Mouse (Mus musculus) liver, embryonic 15.5 days (tissue): ENCODE measurements around the gene Gmds. TPM values are rescaled to one million over a fixed set of nuclear protein-coding genes. Genes with fewer than 3 reads are reported as not detected.

ENCODE experiments used
- ATAC-seq: fragments of 200-750 bp; cut with Nextera tagmentation; 2 replicates; pipeline ENCODE4 v1.8.0; 2017; ENCODE audit warnings: moderate number of reproducible peaks, mild to moderate bottlenecking, moderate library complexity; ENCODE audit not compliant: insufficient read depth
- H3K27ac ChIP-seq: fragments of 300-500 bp; sonication (generic); replicated peaks from 2 replicates; pipeline ENCODE4 v1.5.1; 2015; ENCODE audit warnings: mild to moderate bottlenecking, inconsistent platforms
- H3K27me3 ChIP-seq: fragments of 300-500 bp; sonication (generic); 2 replicates; pipeline ENCODE4 v1.6.1; 2015; ENCODE audit warnings: mild to moderate bottlenecking, inconsistent platforms
- H3K36me3 ChIP-seq: fragments of 300-500 bp; sonication (generic); replicated peaks from 2 replicates; pipeline ENCODE4 v1.6.1; 2015; ENCODE audit warnings: moderate library complexity, mild to moderate bottlenecking, inconsistent platforms
- H3K4me1 ChIP-seq: fragments of 300-500 bp; sonication (generic); replicated peaks from 2 replicates; pipeline ENCODE4 v1.6.1; 2015; ENCODE audit warnings: inconsistent platforms
- H3K4me2 ChIP-seq: fragments of 300-500 bp; sonication (generic); 2 replicates; pipeline ENCODE4 v1.6.1; 2015; ENCODE audit warnings: moderate library complexity, mild to moderate bottlenecking, inconsistent platforms
- H3K4me3 ChIP-seq: fragments of 300-500 bp; sonication (generic); replicated peaks from 2 replicates; pipeline ENCODE4 v1.5.1; 2015; ENCODE audit warnings: mild to moderate bottlenecking, inconsistent platforms
- H3K9ac ChIP-seq: fragments of 300-500 bp; sonication (generic); 2 replicates; pipeline ENCODE4 v1.6.1; 2015; ENCODE audit warnings: moderate library complexity, mild to moderate bottlenecking, inconsistent platforms
- H3K9me3 ChIP-seq: fragments of 300-500 bp; sonication (generic); replicated peaks from 2 replicates; pipeline ENCODE4 v1.6.1; 2016; ENCODE audit warnings: inconsistent platforms
- WGBS: fragments of 180-500 bp; shearing (Covaris S2); methylation state at CpG from one replicate; pipeline ENCODE4 v1.1.7; 2015; ENCODE audit warnings: mixed read lengths; ENCODE audit not compliant: insufficient replicate concordance; 5-methylcytosine and 5-hydroxymethylcytosine counted together
- polyA plus RNA-seq: library from polyadenylated mRNA; unstranded; fragments of >200 nt; fragmentation: Nextera tagmentation; extraction: Ambion mirVana; gene quantifications from 2 replicates; pipeline ENCODE4 v1.2.1, GENCODE M21; 2015

Gene Gmds
- polyA plus RNA-seq, 1 experiment from 2014 or later, result 7.0 TPM

DNA sequence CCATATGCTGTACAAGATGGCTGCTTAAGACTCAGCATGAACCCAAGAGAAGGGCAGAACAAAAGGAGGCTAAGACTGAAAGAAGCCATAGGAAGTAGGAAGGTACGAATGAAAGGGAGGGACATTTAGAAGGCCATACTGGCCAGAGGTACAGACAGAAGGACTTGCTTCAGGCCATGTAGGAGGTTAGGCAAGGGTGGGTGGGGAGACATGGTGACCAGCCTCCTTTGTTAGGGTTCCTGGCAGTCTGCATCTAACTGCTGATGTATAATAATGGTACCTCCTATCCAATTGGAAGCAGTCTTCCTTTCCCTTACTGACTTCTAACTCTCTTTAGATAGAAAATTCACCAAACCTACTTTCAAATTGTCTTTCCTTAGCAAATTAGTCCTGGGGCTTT is 432.0 kb downstream of the Gmds start:
- no peaks in the 10 kb centered on the region for H3K9me3 ChIP-seq

DNA sequence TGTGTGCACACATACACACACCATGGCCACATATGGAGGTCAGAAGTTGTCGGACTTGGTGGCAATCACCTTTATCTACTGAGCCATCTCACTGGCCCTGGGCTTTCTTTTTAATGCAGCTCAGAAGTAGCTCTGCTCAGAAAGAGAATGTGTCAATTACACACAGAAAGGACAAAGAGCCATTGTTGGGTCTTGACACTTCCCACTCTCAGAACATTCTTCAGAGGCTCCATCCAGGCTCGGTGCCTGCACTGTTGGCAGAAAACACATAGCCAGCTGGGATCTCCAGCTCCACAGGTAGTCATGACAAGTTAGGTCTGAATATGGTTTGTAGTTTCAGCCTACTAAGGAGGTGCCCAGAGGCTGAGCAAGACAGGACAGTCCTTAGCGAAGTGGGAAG is 438.3 kb downstream of the Gmds start:
- Histone ChIP-seq H3K4me2 (no peak overlapping the region), H3K27ac (no peak overlapping the region), H3K4me1 (no peaks in the 10 kb centered on the region), H3K9me3 (no peaks in the 10 kb centered on the region), H3K36me3 (no peaks in the 10 kb centered on the region), H3K4me3 (no peak overlapping the region), H3K27me3 (no peaks in the 10 kb centered on the region), H3K9ac (no peak overlapping the region)
- ATAC-seq, result no peak
- WGBS, result 65% methylated on average over 3 of the region's 3 CpGs

More for the DNA sequence above, 432.0 kb downstream of the Gmds start:
- WGBS, result 61% methylated on average over 1 of the region's 1 CpGs
- H3K4me2 ChIP-seq, result no peak overlapping the region
- H3K36me3 ChIP-seq, result no peaks in the 10 kb centered on the region
- H3K27me3 ChIP-seq, result no peaks in the 10 kb centered on the region
- no peak overlapping the region for H3K4me3 ChIP-seq
- no peak overlapping the region for H3K9ac ChIP-seq
- H3K4me1 ChIP-seq, result no peaks in the 10 kb centered on the region
- no peak for ATAC-seq
- no peak overlapping the region for H3K27ac ChIP-seq

DNA sequence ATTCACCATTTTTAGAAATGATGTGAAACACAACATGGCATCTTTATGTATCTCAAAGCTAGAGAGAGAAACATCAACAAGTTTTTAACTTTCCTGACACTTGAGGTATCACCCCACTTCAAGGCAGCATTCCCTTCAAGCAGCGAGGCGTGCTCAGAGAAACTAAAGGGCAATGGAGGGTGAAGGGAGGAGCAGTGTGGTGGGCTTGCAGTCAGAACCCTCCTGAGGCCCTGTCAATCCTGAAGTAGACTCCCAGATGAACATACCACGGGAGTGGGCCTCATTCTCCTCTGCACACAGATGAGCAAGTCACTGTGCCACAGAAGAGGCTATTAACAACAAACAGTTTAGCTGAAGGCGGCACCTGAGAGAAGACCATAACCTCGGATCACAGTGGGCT is 439.1 kb downstream of the Gmds start:
- Histone ChIP-seq H3K27ac (no peak overlapping the region), H3K4me1 (no peaks in the 10 kb centered on the region), H3K9me3 (no peaks in the 10 kb centered on the region), H3K36me3 (no peaks in the 10 kb centered on the region), H3K9ac (no peak overlapping the region), H3K27me3 (no peaks in the 10 kb centered on the region), H3K4me3 (no peak overlapping the region), H3K4me2 (no peak overlapping the region)
- ATAC-seq, result no peak
- 60% methylated on average over 5 of the region's 5 CpGs for WGBS

DNA sequence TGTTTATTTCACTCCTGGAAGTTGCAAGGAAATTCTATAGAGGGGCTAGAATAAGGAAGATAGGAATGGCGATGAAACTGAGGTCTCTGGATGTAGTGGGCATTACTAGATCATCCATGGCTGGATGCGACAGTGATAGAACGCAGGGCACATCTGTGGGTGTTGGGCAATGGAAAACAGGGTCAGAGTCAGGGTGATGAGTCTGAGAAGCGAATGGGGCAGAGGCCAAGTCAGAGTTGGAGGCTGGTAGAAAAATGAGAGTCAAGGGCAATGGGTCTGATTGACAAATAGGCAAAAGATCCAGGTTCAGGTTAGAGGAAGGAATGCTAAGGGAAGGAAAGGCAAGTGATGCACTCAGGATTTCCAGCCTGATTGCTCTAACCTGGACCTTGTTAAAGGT is 441.0 kb downstream of the Gmds start:
- no peaks in the 10 kb centered on the region for H3K27me3 ChIP-seq
- no peaks in the 10 kb centered on the region for H3K4me1 ChIP-seq
- no peak overlapping the region for H3K9ac ChIP-seq
- no peaks in the 10 kb centered on the region for H3K9me3 ChIP-seq
- no peak overlapping the region for H3K4me3 ChIP-seq
- no peak overlapping the region for H3K27ac ChIP-seq
- 66% methylated on average over 4 of the region's 4 CpGs for WGBS
- no peak overlapping the region for H3K4me2 ChIP-seq
- no peaks in the 10 kb centered on the region for H3K36me3 ChIP-seq
- no peak for ATAC-seq

DNA sequence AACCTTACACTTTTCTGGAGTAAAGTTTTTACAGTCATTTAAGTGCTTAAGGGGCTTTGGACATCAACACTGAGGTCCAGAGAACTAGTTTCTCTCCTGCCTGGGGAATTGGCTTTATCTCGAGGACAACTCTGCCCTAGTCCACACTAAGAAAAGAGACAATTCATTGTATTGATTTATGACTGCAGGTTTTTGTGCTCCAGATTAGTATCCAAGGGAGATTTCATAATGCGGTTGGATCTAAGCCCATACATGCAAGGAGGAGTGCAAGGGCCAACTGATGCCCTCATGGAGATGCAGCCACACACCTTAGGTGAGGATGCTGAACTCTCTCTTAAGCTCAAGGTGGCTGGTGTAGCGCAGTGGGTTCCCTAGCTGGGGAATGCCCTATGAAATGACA is 444.0 kb downstream of the Gmds start:
- no peaks in the 10 kb centered on the region for H3K36me3 ChIP-seq
- no peaks in the 10 kb centered on the region for H3K27me3 ChIP-seq
- no peak for ATAC-seq
- no peak overlapping the region for H3K9ac ChIP-seq
- WGBS, result 59% methylated on average over 3 of the region's 3 CpGs
- H3K4me3 ChIP-seq, result no peak overlapping the region
- no peak overlapping the region for H3K4me2 ChIP-seq
- H3K9me3 ChIP-seq, result no peaks in the 10 kb centered on the region
- no peak overlapping the region for H3K27ac ChIP-seq
- no peaks in the 10 kb centered on the region for H3K4me1 ChIP-seq

DNA sequence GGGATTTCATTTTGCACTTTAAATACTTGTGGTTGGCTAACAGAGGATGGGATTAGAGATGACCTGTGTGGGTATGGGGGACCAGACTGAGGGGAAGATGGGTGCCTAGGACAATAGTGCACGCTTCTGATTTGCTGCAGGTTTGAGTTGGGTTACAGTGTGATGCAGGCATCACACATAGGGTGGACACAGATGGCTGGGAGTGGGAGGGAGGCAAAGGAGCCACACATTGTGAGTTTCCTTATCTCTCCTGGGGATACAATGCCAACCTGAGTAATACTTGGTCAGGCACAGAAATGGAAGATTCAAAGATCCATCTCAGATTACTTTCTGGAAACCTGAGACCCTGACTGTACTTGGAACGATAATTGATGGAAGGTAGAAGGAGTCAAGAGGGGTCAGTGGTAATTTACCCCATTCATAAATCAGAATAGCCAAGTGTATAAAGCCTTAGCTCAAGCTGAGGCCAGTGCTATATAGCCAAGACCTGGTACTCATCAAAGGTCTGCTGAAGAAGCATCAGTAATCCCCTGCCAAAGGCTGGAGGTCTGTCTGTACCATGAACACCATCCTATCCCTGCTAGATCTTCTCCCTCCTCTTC is 445.5 kb downstream of the Gmds start:
- no peak overlapping the region for H3K27ac ChIP-seq
- no peaks in the 10 kb centered on the region for H3K9me3 ChIP-seq
- H3K4me1 ChIP-seq, result no peaks in the 10 kb centered on the region
- 63% methylated on average over 2 of the region's 2 CpGs for WGBS
- H3K9ac ChIP-seq, result no peak overlapping the region
- H3K4me2 ChIP-seq, result no peak overlapping the region
- no peak overlapping the region for H3K4me3 ChIP-seq
- H3K36me3 ChIP-seq, result no peaks in the 10 kb centered on the region
- no peak for ATAC-seq
- H3K27me3 ChIP-seq, result no peaks in the 10 kb centered on the region

DNA sequence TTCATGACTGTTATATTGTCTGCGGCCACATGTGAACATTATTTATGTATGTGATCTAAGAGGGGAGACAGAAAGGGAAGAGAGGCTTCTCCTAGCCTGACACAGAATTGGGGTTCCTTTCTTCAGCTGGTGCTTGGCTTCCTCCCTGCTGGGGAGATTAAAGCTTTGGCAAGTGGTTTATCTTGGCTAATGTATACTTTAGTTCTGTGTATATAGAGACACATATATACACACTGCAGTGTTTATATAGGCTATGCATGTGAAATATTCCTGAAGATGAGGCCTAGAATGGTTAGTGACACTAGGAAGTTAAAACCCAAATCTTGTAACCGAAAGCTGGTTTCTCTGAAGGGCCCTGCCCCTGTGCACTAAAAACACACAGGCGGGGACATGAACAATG is 450.0 kb downstream of the Gmds start:
- H3K27me3 ChIP-seq, result no peaks in the 10 kb centered on the region
- H3K4me1 ChIP-seq, result no peaks in the 10 kb centered on the region
- no peaks in the 10 kb centered on the region for H3K36me3 ChIP-seq
- H3K4me2 ChIP-seq, result no peak overlapping the region
- no peak for ATAC-seq
- WGBS, result 74% methylated on average over 3 of the region's 3 CpGs
- no peak overlapping the region for H3K9ac ChIP-seq
- no peak overlapping the region for H3K27ac ChIP-seq
- H3K4me3 ChIP-seq, result no peak overlapping the region
- no peaks in the 10 kb centered on the region for H3K9me3 ChIP-seq

DNA sequence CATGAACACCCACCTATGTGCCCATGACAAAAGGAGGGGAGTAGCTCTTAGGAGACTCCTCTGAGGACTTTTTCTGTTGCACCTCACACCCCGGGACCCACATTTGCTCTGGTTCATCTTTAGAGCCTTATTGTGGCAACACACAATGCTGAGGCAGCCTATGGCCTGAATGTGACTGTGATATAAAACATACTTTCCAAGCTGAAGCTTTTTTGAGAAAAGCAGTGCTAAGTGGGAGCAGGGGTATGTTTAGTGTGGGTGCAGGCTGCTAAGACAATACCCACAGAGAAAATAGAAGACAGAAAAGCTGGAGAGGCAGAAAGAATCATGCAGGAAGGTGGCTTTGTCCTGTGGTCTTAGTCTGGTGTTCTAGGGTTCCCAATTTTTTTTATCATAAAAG is 452.8 kb downstream of the Gmds start:
- no peaks in the 10 kb centered on the region for H3K36me3 ChIP-seq
- no peak for ATAC-seq

DNA sequence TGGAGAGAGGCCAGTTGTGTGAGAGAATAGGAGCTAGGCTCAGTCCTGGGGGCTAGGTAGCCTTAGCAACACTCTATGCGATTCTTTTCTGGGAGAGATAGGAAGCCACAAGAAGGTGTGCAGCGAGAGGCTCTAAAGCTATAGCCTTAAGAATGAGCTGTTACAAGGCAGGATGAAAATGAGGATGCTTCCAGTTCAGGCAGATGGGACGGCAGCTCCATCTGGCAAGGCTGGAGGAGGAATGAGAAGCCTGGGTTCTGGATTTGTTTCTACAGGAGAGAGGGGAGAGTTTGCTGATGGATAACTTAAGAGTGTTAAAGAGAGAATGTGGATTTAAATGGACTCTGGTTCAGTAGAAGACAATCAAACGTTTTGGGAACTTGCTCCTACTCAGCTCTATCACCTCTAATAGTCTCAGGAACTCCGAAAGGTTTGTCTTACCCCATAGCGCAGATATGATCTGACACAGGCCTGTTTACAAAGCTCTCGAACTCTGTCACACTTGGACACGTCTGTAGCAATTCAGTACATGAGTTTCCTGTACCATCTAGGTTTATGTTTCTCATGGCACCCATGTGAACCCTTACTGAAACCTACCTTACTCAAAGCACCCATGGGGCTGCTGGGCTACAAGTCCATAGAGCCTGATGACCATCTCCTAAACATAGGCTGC is 459.6 kb downstream of the Gmds start:
- Histone ChIP-seq H3K4me2 (no peak overlapping the region), H3K27me3 (no peaks in the 10 kb centered on the region), H3K36me3 (no peaks in the 10 kb centered on the region), H3K4me1 (no peaks in the 10 kb centered on the region), H3K4me3 (no peak overlapping the region), H3K9me3 (no peaks in the 10 kb centered on the region), H3K27ac (no peak overlapping the region), H3K9ac (no peak overlapping the region)
- 62% methylated on average over 8 of the region's 8 CpGs for WGBS
- no peak for ATAC-seq

More for the DNA sequence above, 452.8 kb downstream of the Gmds start:
- H3K9ac ChIP-seq, result no peak overlapping the region
- H3K4me2 ChIP-seq, result no peak overlapping the region
- no peaks in the 10 kb centered on the region for H3K27me3 ChIP-seq
- no peaks in the 10 kb centered on the region for H3K9me3 ChIP-seq
- WGBS, result 54% methylated on average over 1 of the region's 1 CpGs
- H3K4me3 ChIP-seq, result no peak overlapping the region
- H3K27ac ChIP-seq, result no peak overlapping the region
- no peaks in the 10 kb centered on the region for H3K4me1 ChIP-seq

DNA sequence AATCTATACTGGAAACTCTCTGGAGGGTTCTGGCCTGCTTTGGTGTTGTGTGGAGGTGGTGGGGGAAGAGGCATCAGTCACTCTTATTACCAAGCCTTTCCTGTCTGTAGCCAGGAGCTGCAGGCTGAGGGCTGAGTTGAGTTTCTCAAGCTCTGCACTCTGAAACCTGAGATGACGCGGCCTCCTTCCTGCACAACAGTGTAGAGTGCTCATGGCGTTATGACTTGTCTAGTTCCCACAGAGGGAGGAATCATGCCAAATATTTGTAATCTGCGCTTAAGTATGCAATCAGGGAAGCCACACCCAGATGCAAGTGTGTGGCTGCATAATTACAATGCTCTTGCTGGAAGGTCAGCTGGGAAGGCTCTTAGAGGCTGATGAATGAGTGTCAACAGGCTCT is 461.5 kb downstream of the Gmds start:
- H3K4me2 ChIP-seq, result no peak overlapping the region
- no peak for ATAC-seq
- no peaks in the 10 kb centered on the region for H3K4me1 ChIP-seq
- H3K27me3 ChIP-seq, result no peaks in the 10 kb centered on the region
- H3K27ac ChIP-seq, result no peak overlapping the region
- 70% methylated on average over 4 of the region's 4 CpGs for WGBS
- no peak overlapping the region for H3K4me3 ChIP-seq
- H3K36me3 ChIP-seq, result no peaks in the 10 kb centered on the region
- H3K9me3 ChIP-seq, result no peaks in the 10 kb centered on the region
- H3K9ac ChIP-seq, result no peak overlapping the region

DNA sequence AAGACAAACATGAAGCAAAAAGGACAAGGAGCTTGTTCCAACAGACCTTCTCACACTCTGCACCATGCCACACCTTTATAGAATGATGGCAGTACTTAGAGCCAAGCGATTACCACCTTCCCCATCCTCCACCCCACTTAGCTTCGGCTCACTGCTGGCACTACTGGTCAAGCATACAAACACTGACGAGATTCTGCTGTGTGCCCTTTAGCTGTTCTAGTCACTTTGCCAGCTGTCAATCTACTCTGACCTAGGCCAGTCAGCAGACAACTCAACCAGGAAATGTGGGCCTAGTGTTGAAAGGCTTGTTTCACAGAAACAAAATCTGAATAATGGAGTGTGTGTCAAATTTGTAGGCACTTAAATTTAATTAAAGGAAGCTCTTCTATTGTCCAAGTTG is 464.1 kb downstream of the Gmds start:
- no peak overlapping the region for H3K9ac ChIP-seq
- H3K27ac ChIP-seq, result no peak overlapping the region
- no peaks in the 10 kb centered on the region for H3K4me1 ChIP-seq
- no peaks in the 10 kb centered on the region for H3K9me3 ChIP-seq
- H3K4me3 ChIP-seq, result no peak overlapping the region
- no peak overlapping the region for H3K4me2 ChIP-seq
- H3K27me3 ChIP-seq, result no peaks in the 10 kb centered on the region
- no peaks in the 10 kb centered on the region for H3K36me3 ChIP-seq
- ATAC-seq, result no peak
- 72% methylated on average over 3 of the region's 3 CpGs for WGBS

DNA sequence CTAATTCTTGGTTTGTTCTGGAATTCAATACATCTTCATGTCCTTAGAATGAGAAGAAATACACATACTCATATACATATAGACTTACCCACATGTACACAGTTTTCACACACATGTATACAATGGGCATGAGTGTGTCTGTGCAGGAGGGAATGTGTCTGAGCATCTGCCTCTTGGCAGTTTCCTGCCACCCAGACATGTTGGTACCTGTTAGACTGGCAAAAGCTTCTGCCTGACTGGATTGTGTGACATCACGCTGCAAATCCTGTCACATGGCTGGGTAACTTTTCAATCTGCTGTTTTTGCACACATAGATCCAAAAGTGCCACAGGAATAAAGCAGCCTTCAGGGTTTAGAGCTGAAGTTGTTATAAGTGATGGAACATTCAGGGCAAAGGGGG is 465.3 kb downstream of the Gmds start:
- Histone ChIP-seq H3K9ac (no peak overlapping the region), H3K27me3 (no peaks in the 10 kb centered on the region), H3K4me1 (no peaks in the 10 kb centered on the region), H3K4me3 (no peak overlapping the region), H3K36me3 (no peaks in the 10 kb centered on the region), H3K9me3 (no peaks in the 10 kb centered on the region), H3K4me2 (no peak overlapping the region), H3K27ac (no peak overlapping the region)
- ATAC-seq, result no peak
- WGBS, result 57% methylated on average over 1 of the region's 1 CpGs
